Mouse (Mus musculus) layer of hippocampus, adult 9-10 months (tissue): ENCODE data around the gene Abcb11.
"Not testable (repeated sequence)": the region's sequence is repeated elsewhere in the genome, so short reads cannot be mapped to it uniquely, and the experiment has no call there.

ENCODE experiments used
- DNase-seq: peaks from one replicate; pipeline ENCODE4 v3.0.0; 2022; ENCODE audit warnings: low spot score

The Abcb11 gene

GRCm38 (mm10) chr2:69342496-69343221 is at the start of gene Abcb11:
TSS of gene Abcb11 (minus strand) at chr2:69342616.
- DNase-seq = no peak

GRCm38 (mm10) chr2:69386118-69386871 is 43.9 kb upstream of the Abcb11 start:
- no peak for DNase-seq

GRCm38 (mm10) chr2:69382838-69383237 is 40.4 kb upstream of the Abcb11 start:
- DNase-seq = no peak

- no peak for DNase-seq
Observed at GRCm38 (mm10) chr2:69381740-69382139, 39.3 kb upstream of the Abcb11 start.

GRCm38 (mm10) chr2:69380281-69380680 is 37.9 kb upstream of the Abcb11 start, which contains the start of gene Dhrs9:
TSS of gene Dhrs9 (plus strand) at chr2:69380445.
- no peak for DNase-seq

- no peak for DNase-seq
Observed at GRCm38 (mm10) chr2:69379801-69380200, 37.4 kb upstream of the Abcb11 start.

- DNase-seq = no peak
Observed at GRCm38 (mm10) chr2:69376780-69377179, 34.4 kb upstream of the Abcb11 start.

GRCm38 (mm10) chr2:69365275-69365674 is 22.9 kb upstream of the Abcb11 start:
- DNase-seq = no peak

- DNase-seq = no peak
Observed at GRCm38 (mm10) chr2:69364831-69365230, 22.4 kb upstream of the Abcb11 start.

- DNase-seq = not testable (repeated sequence)
Observed at GRCm38 (mm10) chr2:69355402-69355801, 13.0 kb upstream of the Abcb11 start.

GRCm38 (mm10) chr2:69341506-69341905 is 910 bp downstream of the Abcb11 start:
- DNase-seq = no peak

GRCm38 (mm10) chr2:69331523-69331922 is 10.9 kb downstream of the Abcb11 start:
- DNase-seq = not testable (repeated sequence)

- no peak for DNase-seq
Observed at GRCm38 (mm10) chr2:69328509-69329163, 13.8 kb downstream of the Abcb11 start.

- DNase-seq = no peak
Observed at GRCm38 (mm10) chr2:69324881-69325660, 17.3 kb downstream of the Abcb11 start.

GRCm38 (mm10) chr2:69323018-69323417 is 19.4 kb downstream of the Abcb11 start:
- no peak for DNase-seq

GRCm38 (mm10) chr2:69321457-69321856 is 21.0 kb downstream of the Abcb11 start:
- DNase-seq = no peak

GRCm38 (mm10) chr2:69311337-69311736 is 31.1 kb downstream of the Abcb11 start:
- DNase-seq = no peak

- DNase-seq = no peak
Observed at GRCm38 (mm10) chr2:69308136-69308535, 34.3 kb downstream of the Abcb11 start.

- DNase-seq = not testable (repeated sequence)
Observed at GRCm38 (mm10) chr2:69300568-69300967, 41.8 kb downstream of the Abcb11 start.

- DNase-seq = no peak
Observed at GRCm38 (mm10) chr2:69294508-69294907, 47.9 kb downstream of the Abcb11 start.

- DNase-seq = no peak
Observed at GRCm38 (mm10) chr2:69288989-69289388, 53.4 kb downstream of the Abcb11 start.

GRCm38 (mm10) chr2:69275875-69276274 is 66.5 kb downstream of the Abcb11 start:
- no peak for DNase-seq
